Mouse (Mus musculus) spleen, embryonic (tissue): ENCODE measurements around the gene Rreb1.

Experiments used
- CTCF ChIA-PET: fragments of 350-600 bp; sonication (Branson Sonifier 250); formaldehyde crosslinking; loops from one replicate; lab custom pipeline; 2022; lab: Charles Lee

Gene Rreb1

DNA sequence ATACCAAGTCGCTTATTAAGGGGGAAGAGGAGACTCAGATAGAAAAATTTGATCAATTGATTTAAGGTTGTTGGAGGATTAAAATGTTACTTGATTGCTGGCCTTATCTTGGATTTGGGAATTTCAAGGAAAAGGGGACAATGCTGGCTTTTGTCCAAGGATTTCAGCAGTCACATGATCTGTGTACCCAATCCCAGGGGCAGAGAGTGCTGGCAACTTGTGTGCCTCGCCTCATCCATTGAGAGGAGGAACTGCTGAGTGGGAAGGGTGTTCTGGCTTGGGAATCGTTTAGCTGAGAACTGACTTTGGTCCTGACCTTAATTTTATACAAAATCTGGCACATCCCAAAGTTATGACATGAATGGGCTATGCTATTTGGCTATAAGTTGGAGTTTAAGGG lies 88.6 kb downstream of the Rreb1 start:
- CTCF ChIA-PET = no interaction called here

- CTCF ChIA-PET = interaction anchor here (0.6 to 1.0 kb wide), 3 partner anchors 14 to 75 kb away, joined by 3 to 4 read pairs (median 3); no protein-coding TSS in a partner anchor
Measured at GRCm38 (mm10) chr13:37870118-37870908, 92.1 kb downstream of the Rreb1 start.

DNA sequence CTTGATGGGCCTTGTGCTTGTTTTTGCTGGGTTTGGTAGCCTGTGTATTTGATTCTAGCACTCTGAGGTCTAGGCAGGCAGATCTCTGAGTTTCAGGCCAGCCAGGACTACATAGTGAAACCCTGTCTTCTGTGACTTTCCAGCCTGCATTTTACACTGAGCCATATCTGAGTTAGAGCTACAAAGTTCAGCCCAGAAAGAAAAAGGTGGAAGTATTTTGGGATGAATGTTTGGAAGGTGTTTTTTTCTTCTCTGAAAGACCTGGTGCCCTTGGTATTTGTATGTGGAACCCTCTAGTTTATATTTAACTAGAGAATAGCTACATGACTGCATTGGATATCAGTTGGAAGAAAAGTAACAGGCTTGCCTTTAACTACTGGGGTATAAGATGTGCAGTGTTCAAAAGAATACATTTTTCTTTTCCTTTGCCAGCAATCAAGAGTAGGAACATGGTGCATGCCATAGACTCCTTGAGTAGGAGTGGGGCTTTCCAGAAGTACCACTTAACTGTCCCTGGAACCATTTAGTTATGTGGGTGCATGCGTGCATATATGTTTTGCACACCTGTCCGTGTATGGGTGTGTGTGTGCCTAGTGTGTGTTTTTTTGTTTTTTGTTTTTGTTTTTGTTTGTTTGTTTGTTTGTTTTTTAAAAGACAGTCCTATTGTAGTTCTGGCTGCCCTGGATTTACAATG lies 94.1 kb downstream of the Rreb1 start:
- CTCF ChIA-PET = interaction anchor here (0.9 kb wide), 1 partner anchor 51 kb away, joined by 3 read pairs; no protein-coding TSS in a partner anchor

DNA sequence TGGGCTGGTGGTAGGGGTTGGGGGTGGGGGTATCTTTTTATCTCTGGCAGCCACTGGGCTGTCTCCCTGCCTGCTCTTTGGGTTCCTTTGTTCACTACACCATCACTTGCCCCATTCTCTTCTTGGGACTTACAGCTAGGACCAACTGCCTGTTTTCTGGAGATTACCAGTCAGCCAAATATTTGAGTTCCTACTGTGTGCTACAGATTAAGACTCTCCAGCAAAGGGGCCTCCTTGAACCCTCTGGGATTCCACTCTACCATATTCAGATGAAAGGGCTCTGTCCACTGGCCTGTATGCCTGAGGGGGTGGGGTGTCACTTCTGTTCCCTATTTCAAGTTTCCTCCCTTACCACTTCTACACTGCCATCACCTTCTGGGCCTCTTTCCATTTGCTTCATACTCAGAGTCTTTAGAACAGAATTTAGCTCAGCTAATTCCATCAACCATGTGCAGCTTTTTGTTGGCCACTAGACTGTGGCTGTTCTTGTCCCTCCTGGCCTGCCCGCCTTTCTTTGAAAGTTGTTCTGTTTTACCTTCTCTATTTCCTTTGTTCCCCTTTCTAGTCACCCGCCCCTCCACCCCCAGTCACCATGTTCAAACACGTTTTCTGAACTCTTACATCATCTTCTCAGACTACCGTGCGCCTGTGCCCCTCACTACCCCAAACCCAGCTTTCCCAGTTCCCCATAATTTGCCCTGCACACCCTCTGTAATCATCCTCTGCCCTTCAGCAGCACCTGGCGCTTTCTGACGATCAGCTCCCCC lies 95.1 kb downstream of the Rreb1 start:
- CTCF ChIA-PET = interaction anchor here (0.7 to 1.1 kb wide), 3 partner anchors 9 to 331 kb away, joined by 4 to 12 read pairs (median 6); no protein-coding TSS in a partner anchor

DNA sequence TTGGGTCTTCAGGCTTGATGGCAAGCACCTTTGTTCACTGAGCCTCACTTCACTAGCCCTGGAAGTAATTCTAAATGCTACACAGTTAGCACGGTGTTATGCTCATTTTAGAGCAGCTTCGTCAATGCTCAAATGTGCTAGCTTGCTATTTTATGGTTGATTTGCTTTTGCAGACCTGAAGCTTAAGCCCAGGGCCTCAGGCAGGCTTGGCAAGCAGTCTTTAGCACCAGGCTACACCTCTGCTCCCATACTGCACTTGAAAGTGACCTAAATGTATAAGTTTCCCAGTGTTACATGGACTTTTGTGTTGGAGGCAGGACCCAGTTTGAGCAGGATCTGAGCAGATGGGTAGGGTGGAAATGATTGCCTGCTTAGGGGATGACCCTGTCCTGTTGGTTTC lies 97.7 kb downstream of the Rreb1 start:
- CTCF ChIA-PET = no interaction called here

- CTCF ChIA-PET = no interaction called here
Measured at GRCm38 (mm10) chr13:37876366-37876765, 98.2 kb downstream of the Rreb1 start.

GRCm38 (mm10) chr13:37876836-37877235 lies 98.6 kb downstream of the Rreb1 start:
- CTCF ChIA-PET = no interaction called here

GRCm38 (mm10) chr13:37877241-37877640 lies 99.0 kb downstream of the Rreb1 start:
- CTCF ChIA-PET = no interaction called here

- CTCF ChIA-PET = no interaction called here
Measured at GRCm38 (mm10) chr13:37878918-37879331, 100.7 kb downstream of the Rreb1 start.

GRCm38 (mm10) chr13:37879556-37879955 lies 101.4 kb downstream of the Rreb1 start:
- CTCF ChIA-PET = no interaction called here

GRCm38 (mm10) chr13:37880035-37880434 lies 101.8 kb downstream of the Rreb1 start:
- CTCF ChIA-PET = no interaction called here

- CTCF ChIA-PET = interaction anchor here (0.7 kb wide), 1 partner anchor 10 kb away, joined by 5 read pairs; no protein-coding TSS in a partner anchor
Measured at GRCm38 (mm10) chr13:37880581-37881130, 102.5 kb downstream of the Rreb1 start.

DNA sequence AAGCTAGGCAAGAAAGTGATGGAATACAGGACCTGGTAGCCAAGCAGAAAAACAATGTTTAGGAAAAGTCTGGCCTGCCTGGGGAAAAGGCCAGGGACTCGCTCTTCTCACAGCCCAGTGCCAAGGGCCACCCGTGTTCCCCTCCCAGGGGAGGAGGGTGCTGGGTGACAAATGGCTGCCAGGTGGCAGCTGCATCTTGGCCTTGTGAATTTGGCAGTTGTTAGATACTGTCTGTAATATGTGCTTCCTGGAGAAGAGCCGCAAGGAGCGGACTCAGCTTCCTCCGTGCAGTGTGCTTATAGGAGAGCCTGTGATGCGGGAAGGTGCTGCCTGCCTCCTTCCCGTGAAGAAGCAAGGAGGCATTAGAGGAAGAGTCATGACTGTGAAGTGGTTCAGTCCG lies 104.3 kb downstream of the Rreb1 start:
- CTCF ChIA-PET = no interaction called here

DNA sequence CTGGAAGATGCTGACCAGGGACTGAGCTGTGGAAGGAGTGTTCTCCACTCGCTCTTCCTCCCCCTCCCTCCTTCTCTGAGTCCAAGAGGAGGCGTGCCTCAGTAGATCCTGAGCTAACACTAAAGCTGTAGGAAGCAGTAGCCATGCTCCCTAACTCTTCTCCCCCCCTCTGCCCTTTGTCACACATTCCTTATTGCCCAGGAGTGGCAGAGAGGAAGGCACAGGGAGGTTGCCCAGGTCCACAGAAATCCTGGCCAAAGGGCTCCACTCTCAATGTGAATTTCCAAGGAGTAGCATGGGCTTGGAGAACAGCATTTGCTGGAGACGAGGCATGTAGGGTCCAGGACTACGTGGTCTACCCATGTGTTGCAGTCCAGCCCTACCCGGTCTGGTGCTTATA lies 104.8 kb downstream of the Rreb1 start:
- CTCF ChIA-PET = interaction anchor here (0.7 kb wide), 1 partner anchor 80 kb away, joined by 3 read pairs; no protein-coding TSS in a partner anchor

DNA sequence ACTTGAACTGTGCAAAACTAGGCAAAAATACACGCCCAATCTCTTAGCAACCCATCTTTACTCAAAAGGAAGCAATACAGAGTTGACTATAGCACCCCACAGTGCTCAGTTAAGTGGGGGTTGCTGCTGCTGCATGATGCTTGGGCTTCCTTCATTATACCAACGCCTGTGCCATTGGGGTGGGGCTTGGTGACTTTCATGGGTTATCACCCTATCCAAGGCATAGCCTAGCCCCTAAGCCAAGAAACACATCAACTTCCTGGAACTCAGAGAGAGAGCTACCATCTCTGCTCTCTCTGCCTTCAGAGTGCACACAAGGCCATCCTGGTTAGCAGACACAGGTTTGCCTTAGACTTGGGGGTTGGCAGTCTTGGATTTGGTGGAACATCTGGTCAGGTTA lies 107.2 kb downstream of the Rreb1 start:
- CTCF ChIA-PET = no interaction called here

DNA sequence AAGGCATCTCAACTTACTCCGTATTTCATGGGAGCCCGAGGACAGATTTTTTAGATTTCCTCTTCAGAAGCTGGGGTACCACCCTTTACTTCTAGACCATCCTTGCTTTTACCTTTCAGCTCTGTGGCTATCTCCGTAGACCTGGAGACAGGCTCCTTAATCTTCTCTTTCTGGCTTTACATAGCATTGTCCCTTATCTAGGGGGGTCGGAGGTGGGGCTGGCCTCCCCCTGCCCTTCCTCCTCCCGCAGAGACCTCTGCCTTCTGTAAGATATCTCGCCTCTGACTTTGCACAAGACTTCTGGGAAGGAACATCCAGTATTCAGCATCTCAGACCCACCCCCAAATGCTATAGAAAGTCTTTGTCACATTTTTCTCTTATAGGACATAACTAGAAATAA lies 107.8 kb downstream of the Rreb1 start:
- CTCF ChIA-PET = no interaction called here

DNA sequence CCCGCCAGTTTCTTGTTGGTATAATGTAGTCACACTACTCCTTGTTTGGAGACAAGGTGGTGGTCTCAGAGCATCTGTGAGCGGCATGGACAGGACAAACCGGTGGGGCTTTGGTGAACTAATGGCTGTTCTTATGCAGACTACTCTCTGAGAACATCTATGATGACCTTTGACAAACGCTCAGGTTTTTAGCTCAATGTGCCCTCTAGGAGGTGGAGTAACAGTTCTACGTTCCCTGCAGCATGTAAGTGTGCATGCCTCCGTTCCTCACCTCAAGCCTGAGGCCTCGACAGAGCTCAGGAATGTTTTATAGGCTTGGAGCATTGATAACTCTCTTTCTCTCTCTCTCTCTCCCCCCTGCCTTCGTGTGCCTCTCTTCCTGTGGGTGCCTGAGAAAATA lies 116.6 kb downstream of the Rreb1 start:
- CTCF ChIA-PET = no interaction called here

- CTCF ChIA-PET = no interaction called here
Measured at GRCm38 (mm10) chr13:37895564-37896254, 117.5 kb downstream of the Rreb1 start.

GRCm38 (mm10) chr13:37896423-37896822 lies 118.2 kb downstream of the Rreb1 start:
- CTCF ChIA-PET = no interaction called here

GRCm38 (mm10) chr13:37898772-37899171 lies 120.6 kb downstream of the Rreb1 start:
- CTCF ChIA-PET = no interaction called here

GRCm38 (mm10) chr13:37903036-37903435 lies 124.8 kb downstream of the Rreb1 start:
- CTCF ChIA-PET = interaction anchor here (0.6 kb wide), 1 partner anchor 145 kb away, joined by 6 read pairs; no protein-coding TSS in a partner anchor
